Mouse (Mus musculus) forebrain, embryonic 12.5 days (tissue): ENCODE measurements around the gene Col1a2. TPM values are rescaled to one million over a fixed set of nuclear protein-coding genes. Genes with fewer than 3 reads are reported as not detected.

ENCODE experiments used
- ATAC-seq: fragments of 200-750 bp; cut with Nextera tagmentation; 2 replicates; pipeline ENCODE4 v1.8.0; 2017; ENCODE audit warnings: moderate TSS enrichment; ENCODE audit not compliant: low FRiP score
- H3K27ac ChIP-seq: fragments of 300-500 bp; sonication (generic); 2 replicates; pipeline ENCODE4 v1.5.1; 2016; ENCODE audit warnings: mild to moderate bottlenecking
- H3K27me3 ChIP-seq: fragments of 300-500 bp; sonication (generic); 2 replicates; pipeline ENCODE4 v1.6.1; 2016; ENCODE audit warnings: mild to moderate bottlenecking
- H3K36me3 ChIP-seq: fragments of 300-500 bp; sonication (generic); replicated peaks from 2 replicates; pipeline ENCODE4 v1.6.1; 2016; ENCODE audit warnings: mild to moderate bottlenecking
- H3K4me1 ChIP-seq: fragments of 300-500 bp; sonication (generic); 2 replicates; pipeline ENCODE4 v1.6.1; 2016
- H3K4me2 ChIP-seq: fragments of 300-500 bp; sonication (generic); 2 replicates; pipeline ENCODE4 v1.6.1; 2016; ENCODE audit warnings: mild to moderate bottlenecking, moderate library complexity
- H3K4me3 ChIP-seq: fragments of 300-500 bp; sonication (generic); replicated peaks from 2 replicates; pipeline ENCODE4 v1.5.1; 2016; ENCODE audit warnings: mild to moderate bottlenecking
- H3K9ac ChIP-seq: fragments of 300-500 bp; sonication (generic); 2 replicates; pipeline ENCODE4 v1.6.1; 2016; ENCODE audit warnings: mild to moderate bottlenecking
- H3K9me3 ChIP-seq: fragments of 300-500 bp; sonication (generic); 2 replicates; pipeline ENCODE4 v1.6.1; 2016
- WGBS: fragments of 180-500 bp; shearing (Covaris S2); methylation state at CpG from one replicate; pipeline ENCODE4 v1.1.7; 2016; 5-methylcytosine and 5-hydroxymethylcytosine counted together
- polyA plus RNA-seq: library from polyadenylated mRNA; unstranded; fragments of >200 nt; fragmentation: Nextera tagmentation; extraction: Ambion mirVana; gene quantifications from 2 replicates; pipeline ENCODE4 v1.2.1, GENCODE M21; 2016

The Col1a2 gene
- polyA plus RNA-seq, 1 experiment from 2014 or later, result 193 TPM

DNA sequence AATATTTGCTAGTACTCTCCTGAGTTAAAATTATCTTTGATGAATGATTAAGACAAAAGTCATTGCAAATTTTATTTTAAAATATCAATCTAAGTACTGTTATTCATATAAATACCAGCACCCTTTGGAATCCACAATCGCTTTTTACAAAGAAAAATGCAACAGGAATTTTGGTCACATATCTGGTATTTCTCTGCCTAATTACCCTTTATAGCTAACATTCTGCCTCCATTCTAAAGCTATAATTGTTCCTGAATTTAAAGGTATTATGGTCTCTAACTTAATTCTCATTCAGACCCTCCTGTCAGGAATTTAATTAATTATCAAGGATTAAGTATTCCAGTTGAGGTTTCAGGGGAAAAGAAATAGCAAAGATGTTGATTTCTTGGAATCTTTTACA lies 28.3 kb downstream of the Col1a2 start:
- ATAC-seq, result no peak
- Histone ChIP-seq H3K4me1 (no peaks in the 10 kb centered on the region), H3K9me3 (no peaks in the 10 kb centered on the region), H3K4me2 (no peak overlapping the region), H3K36me3 (no peaks in the 10 kb centered on the region), H3K9ac (no peak overlapping the region), H3K4me3 (no peak overlapping the region), H3K27me3 (no peaks in the 10 kb centered on the region), H3K27ac (no peak overlapping the region)
- WGBS, result 88% methylated on average over 1 of the region's 1 CpGs

DNA sequence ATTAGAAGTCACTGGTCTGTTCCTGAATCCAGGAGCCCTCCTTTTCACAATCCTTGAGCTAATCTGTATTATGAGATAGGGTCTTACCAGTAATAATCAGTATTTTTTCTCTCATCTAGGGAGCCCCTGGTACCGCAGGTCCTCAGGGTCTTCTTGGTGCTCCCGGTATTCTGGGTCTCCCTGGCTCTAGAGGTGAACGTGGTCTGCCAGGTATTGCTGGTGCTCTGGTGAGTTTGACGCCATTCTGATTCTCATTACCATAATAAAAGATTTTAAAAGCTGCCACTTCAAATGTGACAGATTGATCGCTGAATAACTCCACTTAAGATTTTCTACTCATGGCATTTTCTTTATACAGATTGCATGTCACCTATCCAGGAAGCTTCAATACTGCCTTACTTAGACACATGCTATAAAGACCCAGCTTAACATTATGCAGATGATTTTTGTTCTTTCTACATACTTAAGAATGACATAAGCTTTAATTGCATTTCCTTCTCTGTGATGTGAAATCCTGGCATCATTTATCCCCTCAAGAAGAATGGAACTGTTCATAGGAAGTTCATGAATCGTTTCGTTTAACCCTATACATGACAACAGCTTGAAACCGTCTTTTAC lies 30.0 kb downstream of the Col1a2 start:
- H3K4me3 ChIP-seq, result no peak overlapping the region
- 61% methylated on average over 8 of the region's 8 CpGs for WGBS
- no peaks in the 10 kb centered on the region for H3K36me3 ChIP-seq
- no peak overlapping the region for H3K9ac ChIP-seq
- no peak overlapping the region for H3K4me2 ChIP-seq
- no peaks in the 10 kb centered on the region for H3K27me3 ChIP-seq
- no peak overlapping the region for H3K27ac ChIP-seq
- no peaks in the 10 kb centered on the region for H3K4me1 ChIP-seq
- no peaks in the 10 kb centered on the region for H3K9me3 ChIP-seq
- peak; percentile 33; the same call in 1 of the 2 replicates for ATAC-seq

- ATAC-seq, result no peak
- H3K4me3 ChIP-seq, result no peak overlapping the region
- H3K9me3 ChIP-seq, result no peaks in the 10 kb centered on the region
- H3K4me2 ChIP-seq, result no peak overlapping the region
- no peaks in the 10 kb centered on the region for H3K4me1 ChIP-seq
- H3K27ac ChIP-seq, result no peak overlapping the region
- no peaks in the 10 kb centered on the region for H3K27me3 ChIP-seq
- WGBS, result 93% methylated on average over 7 of the region's 7 CpGs
- H3K36me3 ChIP-seq, result no peaks in the 10 kb centered on the region
- no peak overlapping the region for H3K9ac ChIP-seq
These were observed 37.5 kb downstream of the Col1a2 start for GRCm38 (mm10) chr6:4541926-4542715.

- no peak overlapping the region for H3K27ac ChIP-seq
- H3K4me3 ChIP-seq, result no peak overlapping the region
- no peak for ATAC-seq
- 45% methylated on average over 6 of the region's 6 CpGs for WGBS
- H3K4me1 ChIP-seq, result no peaks in the 10 kb centered on the region
- no peaks in the 10 kb centered on the region for H3K36me3 ChIP-seq
- H3K27me3 ChIP-seq, result no peaks in the 10 kb centered on the region
- H3K4me2 ChIP-seq, result no peak overlapping the region
- no peak overlapping the region for H3K9ac ChIP-seq
- H3K9me3 ChIP-seq, result no peaks in the 10 kb centered on the region
These were observed 39.9 kb downstream of the Col1a2 start for GRCm38 (mm10) chr6:4544554-4544953.

- ATAC-seq, result no peak
- no peak overlapping the region for H3K27ac ChIP-seq
- H3K4me2 ChIP-seq, result no peak overlapping the region
- no peaks in the 10 kb centered on the region for H3K36me3 ChIP-seq
- no peak overlapping the region for H3K9ac ChIP-seq
- H3K27me3 ChIP-seq, result no peaks in the 10 kb centered on the region
- no peak overlapping the region for H3K4me3 ChIP-seq
- H3K9me3 ChIP-seq, result no peaks in the 10 kb centered on the region
- WGBS, result 52% methylated on average over 8 of the region's 8 CpGs
- peaks cover 9% of the 10 kb centered on the region; the same call in 1 of the 2 replicates for H3K4me1 ChIP-seq
These were observed 41.1 kb downstream of the Col1a2 start for GRCm38 (mm10) chr6:4545727-4546126.

- H3K9ac ChIP-seq, result no peak overlapping the region
- no peaks in the 10 kb centered on the region for H3K36me3 ChIP-seq
- WGBS, result 86% methylated on average over 4 of the region's 4 CpGs
- no peaks in the 10 kb centered on the region for H3K9me3 ChIP-seq
- peaks cover 12% of the 10 kb centered on the region for H3K4me1 ChIP-seq
- no peak overlapping the region for H3K4me3 ChIP-seq
- H3K4me2 ChIP-seq, result no peak overlapping the region
- no peak overlapping the region for H3K27ac ChIP-seq
- no peaks in the 10 kb centered on the region for H3K27me3 ChIP-seq
- no peak for ATAC-seq
These were observed 44.3 kb downstream of the Col1a2 start for GRCm38 (mm10) chr6:4548894-4549293.

- Histone ChIP-seq H3K4me2 (no peak overlapping the region), H3K9me3 (no peaks in the 10 kb centered on the region), H3K9ac (no peak overlapping the region), H3K4me1 (peaks cover 23% of the 10 kb centered on the region), H3K4me3 (no peak overlapping the region), H3K36me3 (no peaks in the 10 kb centered on the region), H3K27ac (no peak overlapping the region), H3K27me3 (no peaks in the 10 kb centered on the region)
- ATAC-seq, result no peak
- 71% methylated on average over 11 of the region's 11 CpGs for WGBS
These were observed 45.4 kb downstream of the Col1a2 start for GRCm38 (mm10) chr6:4549846-4550548.

GRCm38 (mm10) chr6:4550549-4550915 lies 45.9 kb downstream of the Col1a2 start:
- WGBS, result 57% methylated on average over 1 of the region's 1 CpGs
- Histone ChIP-seq H3K4me1 (peaks cover 23% of the 10 kb centered on the region), H3K27me3 (no peaks in the 10 kb centered on the region), H3K36me3 (no peaks in the 10 kb centered on the region), H3K27ac (no peak overlapping the region), H3K4me3 (no peak overlapping the region), H3K4me2 (no peak overlapping the region), H3K9me3 (no peaks in the 10 kb centered on the region), H3K9ac (no peak overlapping the region)
- ATAC-seq, result no peak

DNA sequence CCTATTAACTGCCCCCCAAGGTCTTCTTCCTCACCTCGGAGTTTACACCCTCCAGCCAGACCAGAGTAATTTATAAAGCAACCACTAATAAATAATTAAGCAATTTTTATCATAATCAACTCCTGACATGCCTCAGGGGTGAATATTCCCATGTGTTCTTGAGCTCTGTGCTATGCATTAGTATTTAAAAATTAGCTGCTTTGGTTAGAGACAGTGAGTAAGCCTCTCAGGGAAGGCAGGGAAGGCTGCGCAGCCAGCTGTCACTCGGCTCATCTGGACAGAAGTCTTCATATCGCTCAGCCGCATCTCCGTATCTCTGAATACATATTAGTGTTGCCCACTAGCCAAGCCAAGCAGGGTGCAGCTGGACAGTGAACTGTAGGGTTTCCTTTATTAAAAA lies 50.8 kb downstream of the Col1a2 start:
- Histone ChIP-seq H3K4me1 (peaks cover 25% of the 10 kb centered on the region), H3K36me3 (no peaks in the 10 kb centered on the region), H3K9me3 (no peaks in the 10 kb centered on the region), H3K27ac (no peak overlapping the region), H3K4me3 (no peak overlapping the region), H3K9ac (no peak overlapping the region), H3K27me3 (no peaks in the 10 kb centered on the region), H3K4me2 (no peak overlapping the region)
- WGBS, result 73% methylated on average over 6 of the region's 6 CpGs
- no peak; the same call in 1 of the 2 replicates for ATAC-seq

GRCm38 (mm10) chr6:4557086-4557485 lies 52.5 kb downstream of the Col1a2 start:
- Histone ChIP-seq H3K4me3 (no peak overlapping the region), H3K9ac (no peak overlapping the region), H3K27me3 (no peaks in the 10 kb centered on the region), H3K27ac (no peak overlapping the region), H3K4me2 (no peak overlapping the region), H3K4me1 (peaks cover 29% of the 10 kb centered on the region), H3K36me3 (no peaks in the 10 kb centered on the region), H3K9me3 (no peaks in the 10 kb centered on the region)
- ATAC-seq, result no peak
- WGBS, result 84% methylated on average over 8 of the region's 8 CpGs

DNA sequence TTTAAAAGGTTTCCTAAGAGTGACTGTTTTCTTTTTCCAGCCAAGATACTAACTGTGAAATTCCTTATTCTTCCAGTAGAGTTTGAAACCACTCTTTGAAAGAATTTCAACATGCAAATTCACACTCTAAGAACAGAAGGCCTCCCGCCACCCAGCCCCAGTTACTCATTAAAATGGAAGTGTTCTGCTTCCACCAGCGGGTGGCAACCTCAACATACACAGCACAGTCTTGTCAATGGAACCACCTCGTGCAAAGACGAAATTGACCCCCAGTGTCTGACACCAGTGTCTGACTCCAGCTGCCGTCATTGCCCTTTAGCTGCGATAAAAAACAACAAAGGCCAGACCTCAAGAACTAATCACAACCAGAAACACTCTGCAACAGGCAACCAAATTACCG lies 53.1 kb downstream of the Col1a2 start:
- H3K4me3 ChIP-seq, result no peak overlapping the region
- H3K27ac ChIP-seq, result no peak overlapping the region
- H3K36me3 ChIP-seq, result no peaks in the 10 kb centered on the region
- 13% methylated on average over 7 of the region's 7 CpGs for WGBS
- ATAC-seq, result peak; percentile 55; the same call in 1 of the 2 replicates
- no peak overlapping the region for H3K4me2 ChIP-seq
- no peak overlapping the region for H3K9ac ChIP-seq
- H3K9me3 ChIP-seq, result no peaks in the 10 kb centered on the region
- no peaks in the 10 kb centered on the region for H3K27me3 ChIP-seq
- H3K4me1 ChIP-seq, result peaks cover 29% of the 10 kb centered on the region

DNA sequence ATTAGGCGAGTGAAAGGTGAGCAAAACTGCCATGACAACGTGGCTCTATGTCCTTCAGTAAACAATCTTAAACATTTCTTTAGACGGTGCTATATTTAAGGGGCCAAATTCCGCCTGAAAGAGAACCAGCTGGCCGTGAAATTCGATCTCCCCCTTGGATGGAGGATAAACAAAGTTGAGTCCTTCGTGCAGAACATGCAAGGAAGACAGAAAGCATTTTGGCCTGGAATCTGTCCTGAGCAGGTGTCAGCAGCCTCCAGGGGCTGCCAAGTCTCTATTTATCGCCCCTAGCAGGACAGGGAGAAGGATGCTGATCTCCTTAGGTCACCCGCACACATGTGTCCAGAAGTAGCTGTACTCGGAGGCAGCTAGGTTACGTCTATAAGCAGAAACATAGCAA lies 56.5 kb downstream of the Col1a2 start:
- H3K9ac ChIP-seq, result no peak overlapping the region
- 21% methylated on average over 11 of the region's 11 CpGs for WGBS
- H3K27me3 ChIP-seq, result no peaks in the 10 kb centered on the region
- H3K36me3 ChIP-seq, result no peaks in the 10 kb centered on the region
- no peak; the same call in 1 of the 2 replicates for ATAC-seq
- peaks cover 16% of the 10 kb centered on the region for H3K4me1 ChIP-seq
- no peaks in the 10 kb centered on the region for H3K9me3 ChIP-seq
- H3K27ac ChIP-seq, result no peak overlapping the region
- H3K4me2 ChIP-seq, result no peak overlapping the region
- no peak overlapping the region for H3K4me3 ChIP-seq
